Mouse (Mus musculus): ENCODE measurements around the gene Sema4d. TPM values are rescaled to one million over a fixed set of nuclear protein-coding genes. Genes with fewer than 3 reads are reported as not detected.

The Sema4d gene
- polyA plus RNA-seq, 1 experiment from 2014 or later, result 8.7 TPM

DNA sequence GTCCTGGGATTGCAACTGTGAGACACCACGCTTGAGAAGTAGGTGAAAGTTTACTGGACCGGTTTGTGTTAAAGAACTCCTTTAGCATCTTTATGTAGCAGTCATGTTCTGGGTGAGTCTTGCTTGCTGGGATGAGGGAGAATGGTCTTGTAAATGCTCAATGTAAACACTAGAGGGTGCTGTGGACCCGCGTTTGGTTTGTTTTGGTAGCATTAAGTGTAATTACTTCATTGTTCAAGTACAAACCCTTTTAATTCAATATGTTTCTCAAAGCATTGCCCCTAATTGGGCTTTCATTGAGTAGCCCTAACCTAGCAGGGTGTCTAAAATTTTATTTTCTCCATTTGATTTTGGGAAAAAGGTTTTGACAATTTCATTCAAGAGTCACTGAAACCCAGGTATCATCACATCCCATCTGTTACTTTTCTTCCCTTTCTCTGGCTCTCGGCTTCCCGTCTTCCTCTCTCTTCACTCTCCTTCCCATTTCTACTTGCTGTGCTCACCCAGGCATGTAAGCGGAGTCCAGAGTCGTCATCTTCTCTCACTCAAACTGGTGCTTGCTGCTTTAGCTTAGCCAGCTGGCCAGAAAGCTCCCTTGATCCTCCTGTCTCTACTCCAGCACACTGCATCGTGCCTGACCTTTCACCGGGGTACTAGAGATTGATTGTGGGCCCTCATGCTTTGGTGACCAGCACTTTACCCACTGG, 37.4 kb upstream of the Sema4d start:
- H3K9me3 ChIP-seq, result no peaks in the 10 kb centered on the region
- no peaks in the 10 kb centered on the region for H3K27me3 ChIP-seq (ENCODE audit: insufficient read depth, poor library complexity, severe bottlenecking)
- no peaks in the 10 kb centered on the region for H3K36me3 ChIP-seq
- 31% methylated on average over 10 of the region's 10 CpGs for WGBS
- no peak overlapping the region for H3K4me3 ChIP-seq
- H3K4me1 ChIP-seq, result peaks cover 21% of the 10 kb centered on the region
- DNase-seq (ENCODE audit: low spot score), result no peak
- H3K27ac ChIP-seq, result no peak overlapping the region

DNA sequence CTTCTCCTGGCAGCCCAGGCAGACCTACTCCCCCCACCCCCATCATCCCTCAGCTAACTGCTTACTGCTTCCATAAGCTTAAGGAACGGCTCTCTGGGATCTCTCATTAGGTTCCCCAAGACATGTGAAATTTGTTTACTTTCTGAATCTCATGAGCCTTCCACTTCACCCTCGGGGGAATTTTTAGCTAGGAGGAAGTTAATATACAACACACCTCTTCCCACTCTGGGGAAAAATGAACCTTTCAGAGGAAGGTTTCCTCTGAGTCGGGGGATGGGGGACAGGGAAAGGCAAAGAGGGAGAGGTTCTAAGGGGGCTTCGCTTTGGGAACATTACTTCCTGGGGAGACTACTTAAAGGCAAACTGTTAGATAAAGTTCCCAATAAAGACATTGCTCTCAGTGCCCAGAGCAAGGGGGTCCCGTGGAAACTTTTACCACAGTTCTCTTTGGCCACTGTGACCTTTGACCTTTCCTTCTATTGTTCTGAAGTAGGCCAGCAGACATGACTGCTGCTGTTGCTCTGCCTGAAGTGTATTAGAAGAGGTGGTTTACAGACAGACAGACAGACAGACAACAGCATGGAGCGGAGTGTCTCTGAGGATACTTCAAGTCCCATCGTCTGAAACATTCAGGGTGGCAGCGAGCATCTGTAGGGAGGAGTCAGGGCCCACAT, 30.4 kb upstream of the Sema4d start:
- Histone ChIP-seq H3K27ac (peak overlapping the region; percentile 29; the same call in 1 of the 2 replicates), H3K27me3 (ENCODE audit: insufficient read depth, poor library complexity, severe bottlenecking) (no peaks in the 10 kb centered on the region), H3K4me1 (peaks cover 12% of the 10 kb centered on the region), H3K4me3 (no peak overlapping the region), H3K36me3 (no peaks in the 10 kb centered on the region), H3K9me3 (no peaks in the 10 kb centered on the region)
- 44% methylated on average over 8 of the region's 8 CpGs for WGBS
- no peak for DNase-seq (ENCODE audit: low spot score)

DNA sequence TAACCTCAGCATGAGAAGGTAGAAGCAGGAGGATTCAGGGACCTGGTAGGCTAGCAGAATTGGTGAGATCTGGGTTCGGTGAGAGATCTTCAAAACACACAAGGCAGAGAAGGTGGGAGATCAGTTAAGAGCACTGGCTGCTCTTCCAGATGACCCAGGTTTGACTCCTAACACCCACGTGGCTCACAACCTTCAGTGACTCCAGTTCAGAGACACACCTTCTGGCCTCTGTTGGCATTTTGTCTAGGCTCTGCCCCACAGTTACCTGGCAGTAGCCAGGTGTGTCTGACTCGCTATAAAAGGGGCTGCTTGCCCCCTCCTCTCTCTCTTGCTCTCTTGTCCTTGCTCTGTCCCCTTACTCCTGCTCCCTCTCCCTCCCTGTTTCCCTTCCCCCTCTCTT, 28.4 kb upstream of the Sema4d start:
- WGBS, result 48% methylated on average over 3 of the region's 3 CpGs
- no peaks in the 10 kb centered on the region for H3K27me3 ChIP-seq (ENCODE audit: insufficient read depth, poor library complexity, severe bottlenecking)
- no peaks in the 10 kb centered on the region for H3K9me3 ChIP-seq

DNA sequence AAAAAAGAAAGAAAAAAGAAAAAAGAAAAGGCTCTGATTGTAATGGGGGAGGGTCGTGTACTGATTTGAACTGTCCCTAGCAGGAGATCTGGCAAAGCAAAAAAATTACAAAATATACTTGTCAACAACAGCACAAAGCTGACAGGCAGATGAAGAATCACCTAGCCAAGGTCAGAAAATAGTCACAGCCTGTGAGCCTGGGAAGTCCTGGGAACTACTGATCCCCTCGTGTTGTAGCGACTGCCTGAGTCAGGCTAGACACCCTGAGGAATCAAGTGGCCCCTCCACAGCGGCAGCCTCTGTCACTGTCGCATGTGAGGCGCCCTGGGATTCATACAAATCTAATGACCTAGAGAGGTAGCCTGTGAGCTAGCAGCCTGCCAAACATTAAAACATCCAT, 25.8 kb upstream of the Sema4d start:
- Histone ChIP-seq H3K36me3 (no peaks in the 10 kb centered on the region), H3K4me3 (no peak overlapping the region), H3K9me3 (no peaks in the 10 kb centered on the region), H3K27me3 (ENCODE audit: insufficient read depth, poor library complexity, severe bottlenecking) (no peaks in the 10 kb centered on the region), H3K27ac (no peak overlapping the region), H3K4me1 (peaks cover 32% of the 10 kb centered on the region)
- 63% methylated on average over 6 of the region's 6 CpGs for WGBS
- no peak for DNase-seq (ENCODE audit: low spot score)

More for the DNA sequence above, 28.4 kb upstream of the Sema4d start:
- DNase-seq (ENCODE audit: low spot score), result no peak
- Histone ChIP-seq H3K4me1 (peaks cover 21% of the 10 kb centered on the region), H3K27ac (no peak overlapping the region), H3K36me3 (no peaks in the 10 kb centered on the region), H3K4me3 (no peak overlapping the region)

DNA sequence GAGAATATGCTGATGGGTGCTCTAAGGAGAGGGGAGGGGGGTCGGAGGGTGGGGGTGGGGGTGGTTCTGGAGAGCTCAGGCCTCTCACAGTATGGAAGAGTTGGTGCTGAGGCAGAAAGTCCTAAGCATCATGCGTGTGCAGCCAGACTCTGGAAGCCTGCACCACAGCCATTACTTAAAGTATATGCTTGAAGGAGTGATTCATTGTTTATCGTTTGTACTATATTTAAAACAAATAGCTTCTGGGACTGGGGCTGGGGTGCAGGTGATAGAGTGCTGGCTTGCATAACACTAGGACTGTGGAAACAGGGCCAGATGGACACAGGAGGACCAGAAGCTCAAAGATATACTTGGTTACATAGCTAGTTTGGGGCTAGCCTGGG, 25.4 kb upstream of the Sema4d start:
- no peak overlapping the region for H3K27ac ChIP-seq
- no peak for DNase-seq (ENCODE audit: low spot score)
- H3K4me3 ChIP-seq, result no peak overlapping the region
- H3K9me3 ChIP-seq, result no peaks in the 10 kb centered on the region
- H3K36me3 ChIP-seq, result no peaks in the 10 kb centered on the region
- H3K27me3 ChIP-seq (ENCODE audit: insufficient read depth, poor library complexity, severe bottlenecking), result no peaks in the 10 kb centered on the region
- WGBS, result 67% methylated on average over 3 of the region's 3 CpGs
- H3K4me1 ChIP-seq, result peaks cover 32% of the 10 kb centered on the region

DNA sequence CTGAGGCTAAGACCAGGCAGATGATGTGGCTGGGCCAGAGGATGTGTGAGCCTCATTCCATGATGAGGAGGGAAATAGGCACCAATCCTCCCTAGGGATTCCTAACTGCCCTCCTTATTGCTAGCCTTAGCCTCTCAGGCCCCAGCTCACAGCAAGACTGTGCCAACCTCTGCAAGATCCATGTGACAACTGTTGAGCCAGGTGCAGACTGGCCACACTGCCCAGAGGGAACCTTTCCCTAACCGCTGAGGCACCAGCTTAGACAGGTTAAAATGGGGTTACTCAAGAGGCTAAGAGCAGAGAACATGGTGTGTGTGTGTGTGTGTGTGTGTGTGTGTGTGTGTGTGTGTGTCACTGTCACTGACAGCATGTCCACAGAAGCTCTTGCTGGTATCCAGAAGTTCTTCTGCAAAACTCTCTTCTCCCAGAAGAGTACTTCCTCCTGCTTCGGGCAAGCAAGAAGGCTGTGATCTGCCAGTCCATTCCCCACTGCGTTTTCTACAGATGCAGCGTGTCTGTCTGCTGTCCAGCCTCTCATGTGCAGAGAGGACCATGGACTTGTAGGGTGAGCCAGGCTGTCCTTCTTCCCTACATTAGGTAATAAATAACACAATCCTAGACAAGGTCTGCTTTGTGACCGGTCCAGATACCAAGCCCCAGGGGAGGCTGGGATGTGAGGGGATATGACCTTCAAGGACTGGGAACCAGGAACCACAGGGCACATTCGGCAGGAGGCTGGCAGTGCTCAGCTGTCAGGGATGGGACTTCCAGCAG, 24.8 kb upstream of the Sema4d start:
- WGBS, result 52% methylated on average over 6 of the region's 6 CpGs

DNA sequence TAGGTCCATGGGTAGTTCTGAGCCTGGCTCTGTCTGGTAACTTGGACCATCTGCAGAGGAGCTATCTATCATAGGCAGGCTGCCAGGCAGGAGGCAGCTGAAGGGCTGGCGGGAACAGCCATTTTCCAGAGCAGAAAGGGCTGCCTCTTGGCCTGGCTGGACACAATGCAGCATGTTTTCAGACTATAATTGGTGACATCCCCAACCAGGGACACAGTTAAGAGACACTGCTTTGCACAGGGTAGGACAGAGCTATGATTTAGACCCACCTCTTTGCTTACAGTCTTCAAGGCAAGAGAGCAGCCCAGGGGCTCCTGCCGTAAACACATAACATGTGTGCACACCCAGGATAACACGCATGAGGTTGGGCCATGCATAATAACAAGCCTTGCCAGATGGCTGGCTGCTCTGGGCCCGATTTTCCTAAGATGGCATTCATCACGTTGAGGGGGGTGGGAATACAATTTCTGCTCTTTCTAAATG, 23.1 kb upstream of the Sema4d start:
- Histone ChIP-seq H3K36me3 (no peaks in the 10 kb centered on the region), H3K9me3 (no peaks in the 10 kb centered on the region), H3K4me1 (peaks cover 37% of the 10 kb centered on the region), H3K27me3 (ENCODE audit: insufficient read depth, poor library complexity, severe bottlenecking) (no peaks in the 10 kb centered on the region), H3K27ac (peak overlapping the region; percentile 45; the same call in 1 of the 2 replicates), H3K4me3 (no peak overlapping the region)
- WGBS, result 72% methylated on average over 5 of the region's 5 CpGs
- no peak for DNase-seq (ENCODE audit: low spot score)

More for the DNA sequence above, 24.8 kb upstream of the Sema4d start:
- no peaks in the 10 kb centered on the region for H3K9me3 ChIP-seq
- H3K27ac ChIP-seq, result 0 out of 2 replicates have a peak overlapping the region, but pooled peaks have one; percentile 37
- H3K4me1 ChIP-seq, result peaks cover 33% of the 10 kb centered on the region
- no peak for DNase-seq (ENCODE audit: low spot score)
- no peaks in the 10 kb centered on the region for H3K36me3 ChIP-seq
- no peak overlapping the region for H3K4me3 ChIP-seq
- H3K27me3 ChIP-seq (ENCODE audit: insufficient read depth, poor library complexity, severe bottlenecking), result no peaks in the 10 kb centered on the region

DNA sequence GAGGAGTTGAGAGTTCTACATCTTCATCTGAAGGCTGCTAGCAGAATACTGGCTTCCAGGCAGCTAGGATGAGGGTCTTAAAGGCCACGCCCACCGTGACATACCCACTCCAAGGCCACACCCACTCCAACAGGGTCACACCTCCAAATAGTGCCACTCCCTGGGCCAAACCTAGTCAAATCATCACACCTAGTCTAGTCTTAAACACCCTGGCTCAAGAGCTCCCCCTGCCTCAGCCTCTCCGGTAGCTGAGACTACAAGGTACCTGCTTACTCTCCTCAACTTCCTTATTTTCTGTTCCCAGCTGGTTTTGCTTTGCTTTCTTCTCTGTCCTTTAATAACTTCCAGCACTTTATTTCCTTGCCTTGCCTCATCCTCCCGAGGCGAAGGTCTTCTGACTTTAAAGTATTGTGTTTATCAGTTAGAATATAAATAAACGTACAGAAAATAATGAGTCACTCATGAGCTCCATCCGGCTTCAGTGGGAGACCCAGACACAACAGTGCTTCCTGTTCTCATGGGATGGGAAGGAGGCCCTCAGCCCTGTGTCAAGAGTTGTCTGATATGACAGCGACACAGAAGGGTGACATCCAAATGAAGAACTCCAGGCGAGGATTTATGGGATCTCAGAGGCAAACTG, 22.4 kb upstream of the Sema4d start:
- 63% methylated on average over 9 of the region's 9 CpGs for WGBS
- no peak overlapping the region for H3K4me3 ChIP-seq
- no peaks in the 10 kb centered on the region for H3K9me3 ChIP-seq
- H3K27ac ChIP-seq, result peak overlapping the region; percentile 45; the same call in 1 of the 2 replicates
- H3K27me3 ChIP-seq (ENCODE audit: insufficient read depth, poor library complexity, severe bottlenecking), result no peaks in the 10 kb centered on the region
- no peak for DNase-seq (ENCODE audit: low spot score)
- H3K36me3 ChIP-seq, result no peaks in the 10 kb centered on the region
- H3K4me1 ChIP-seq, result peaks cover 39% of the 10 kb centered on the region

DNA sequence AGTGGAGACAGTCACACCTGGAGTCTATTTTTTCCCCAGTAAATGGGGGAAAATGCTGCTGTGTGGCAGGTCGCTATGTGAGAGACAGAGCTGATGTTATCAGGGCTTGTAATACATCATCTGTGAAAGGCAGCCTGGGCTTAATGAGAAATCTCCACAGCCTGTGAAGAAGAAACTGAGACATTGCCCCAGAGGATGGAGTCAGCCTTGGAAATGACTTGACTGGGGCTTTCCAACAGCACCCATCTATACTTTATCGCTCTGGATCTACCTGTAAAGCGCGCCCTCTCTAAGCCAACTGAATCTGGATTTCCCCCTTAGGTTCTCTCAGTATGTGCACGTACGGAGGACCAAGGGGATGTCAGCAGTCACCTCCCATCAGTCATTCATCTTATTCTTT, 21.1 kb upstream of the Sema4d start:
- H3K27ac ChIP-seq, result no peak overlapping the region

DNA sequence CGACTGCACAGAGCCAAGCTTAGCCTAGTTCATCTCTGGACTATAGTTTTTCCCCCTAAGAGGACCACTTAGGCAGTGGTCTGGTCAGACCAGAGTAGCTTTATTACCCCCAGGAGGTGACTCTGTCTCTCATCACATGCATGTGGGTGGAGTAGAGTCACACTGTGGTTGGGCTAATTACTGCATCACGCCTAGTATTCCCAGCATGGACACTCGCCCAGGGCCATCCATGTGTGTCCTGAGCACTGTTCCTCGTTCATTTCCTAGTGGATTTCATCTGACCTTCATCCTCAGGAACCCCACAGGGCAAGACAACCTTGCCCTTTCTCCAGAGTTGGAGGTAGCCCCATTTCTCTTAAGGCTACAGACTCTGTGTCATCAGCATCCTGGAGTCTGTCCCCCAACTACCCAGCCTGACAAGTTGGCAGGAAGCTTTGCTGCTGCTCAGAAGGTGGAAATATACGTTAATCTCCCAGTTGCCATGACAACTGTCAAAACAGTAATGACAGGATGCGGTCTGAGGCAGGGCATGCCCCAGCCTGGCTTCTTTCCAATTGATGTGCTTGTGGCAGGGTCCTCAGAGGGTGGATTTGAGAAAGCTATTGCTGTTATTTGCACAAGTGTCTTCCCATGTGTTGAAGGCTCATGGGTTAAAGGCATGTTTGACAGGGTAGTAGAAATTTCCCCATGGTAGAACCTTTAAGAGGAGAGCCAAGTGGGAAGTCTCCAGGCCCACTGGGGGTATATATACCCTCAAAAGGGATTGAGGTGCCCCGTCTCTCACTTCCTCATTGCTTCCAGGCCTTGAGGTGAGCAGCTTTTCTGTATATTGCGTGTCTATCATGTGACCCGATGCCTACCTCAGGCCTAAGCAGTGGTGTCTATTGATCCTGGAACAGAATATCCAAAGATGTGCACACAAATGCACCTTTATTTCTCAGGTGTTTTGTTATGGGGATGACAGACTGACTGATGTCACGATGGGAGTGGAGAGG, 20.4 kb upstream of the Sema4d start:
- peaks cover 40% of the 10 kb centered on the region for H3K4me1 ChIP-seq
- 0 out of 2 replicates have a peak overlapping the region, but pooled peaks have one; percentile 29 for H3K27ac ChIP-seq
- H3K9me3 ChIP-seq, result no peaks in the 10 kb centered on the region
- WGBS, result 53% methylated on average over 10 of the region's 10 CpGs
- H3K4me3 ChIP-seq, result no peak overlapping the region
- DNase-seq (ENCODE audit: low spot score), result peak; percentile 88
- H3K27me3 ChIP-seq (ENCODE audit: insufficient read depth, poor library complexity, severe bottlenecking), result no peaks in the 10 kb centered on the region
- H3K36me3 ChIP-seq, result no peaks in the 10 kb centered on the region

More for the DNA sequence above, 21.1 kb upstream of the Sema4d start:
- Histone ChIP-seq H3K36me3 (no peaks in the 10 kb centered on the region), H3K4me1 (peaks cover 42% of the 10 kb centered on the region), H3K27me3 (ENCODE audit: insufficient read depth, poor library complexity, severe bottlenecking) (no peaks in the 10 kb centered on the region), H3K9me3 (no peaks in the 10 kb centered on the region), H3K4me3 (no peak overlapping the region)
- no peak for DNase-seq (ENCODE audit: low spot score)
- WGBS, result 91% methylated on average over 6 of the region's 6 CpGs

DNA sequence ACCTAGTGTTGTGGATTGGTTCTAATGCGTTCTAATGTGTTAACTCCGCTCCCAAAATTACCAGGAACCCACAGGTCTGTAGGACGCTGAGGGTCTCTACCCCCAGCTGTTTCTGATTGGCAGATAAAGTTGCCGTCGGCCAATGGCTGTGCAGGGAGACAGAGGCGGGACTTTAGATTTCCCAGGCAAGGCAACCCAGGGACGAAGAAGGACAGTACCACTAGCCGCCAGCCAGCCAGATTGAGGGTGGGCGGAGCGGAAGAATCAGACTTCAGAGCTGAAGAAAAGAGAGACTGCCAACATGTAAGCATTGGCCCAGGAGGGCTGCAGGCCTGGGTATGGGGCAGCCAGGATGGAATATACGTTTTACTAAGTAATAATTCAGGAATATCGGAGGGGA, 14.6 kb upstream of the Sema4d start:
- no peak overlapping the region for H3K27ac ChIP-seq
- H3K9me3 ChIP-seq, result no peaks in the 10 kb centered on the region
- WGBS, result 27% methylated on average over 12 of the region's 12 CpGs
- peaks cover 16% of the 10 kb centered on the region; the same call in 1 of the 2 replicates for H3K4me1 ChIP-seq
- H3K4me3 ChIP-seq, result no peak overlapping the region
- DNase-seq (ENCODE audit: low spot score), result no peak
- no peaks in the 10 kb centered on the region for H3K36me3 ChIP-seq
- 0 out of 2 replicates have a peak, but pooled peaks cover 4% of the 10 kb centered on the region for H3K27me3 ChIP-seq (ENCODE audit: insufficient read depth, poor library complexity, severe bottlenecking)
